8 mouse cellular contexts compared by ENCODE assay signal in genomic region chr13:115090977-115091445, GRCm38 (mm10). TPM values are rescaled to one million over a fixed set of nuclear protein-coding genes. Genes with fewer than 3 reads are reported as not detected.
DNase-seq lines count a peak whose midpoint lies in the region; ATAC-seq lines count a peak whose summit lies in the region.

No protein-coding gene starts in this region.

- H3K27ac ChIP-seq in kidney, embryonic 15.5 days: peak overlapping the region; percentile 96
- H3K27ac ChIP-seq in embryonic facial prominence, embryonic 15.5 days (replicated peaks): peak overlapping the region; percentile 94; the same call in 1 of the 2 replicates
- H3K27ac ChIP-seq in limb, embryonic 12.5 days: peak overlapping the region; percentile 91

- 41% methylated on average over 9 of the region's 9 CpGs for WGBS in kidney, embryonic 15.5 days
- WGBS in embryonic facial prominence, embryonic 15.5 days: 50% methylated on average over 9 of the region's 9 CpGs
- 59% methylated on average over 9 of the region's 9 CpGs for WGBS in limb, embryonic 12.5 days

- H3K4me3 ChIP-seq in kidney, embryonic 15.5 days (replicated peaks): peak overlapping the region; percentile 71
- H3K4me3 ChIP-seq in embryonic facial prominence, embryonic 15.5 days (replicated peaks): peak overlapping the region; percentile 65
- peak overlapping the region; percentile 71 for H3K4me3 ChIP-seq in limb, embryonic 12.5 days (replicated peaks)

- peak overlapping the region; percentile 67 for H3K9ac ChIP-seq in kidney, embryonic 15.5 days
- peak overlapping the region; percentile 69; the same call in 1 of the 2 replicates for H3K9ac ChIP-seq in embryonic facial prominence, embryonic 15.5 days
- peak overlapping the region; percentile 54; the same call in 1 of the 2 replicates for H3K9ac ChIP-seq in limb, embryonic 12.5 days (replicated peaks)

- peak; percentile 1; the same call in 1 of the 2 replicates for ATAC-seq in kidney, embryonic 15.5 days (replicated peaks; ENCODE audit: low FRiP score)
- no peak for ATAC-seq in embryonic facial prominence, embryonic 15.5 days (ENCODE audit: insufficient number of reproducible peaks, low FRiP score, low TSS enrichment, low read depth)
- ATAC-seq in limb, embryonic 12.5 days (ENCODE audit: insufficient number of reproducible peaks, insufficient read depth, low FRiP score, low TSS enrichment, low read depth): no peak
- ATAC-seq in cerebellum, adult (ENCODE audit: insufficient number of reproducible peaks, low FRiP score, low TSS enrichment): no peak

- peaks cover 24% of the 10 kb centered on the region for H3K36me3 ChIP-seq in kidney, embryonic 15.5 days
- H3K36me3 ChIP-seq in embryonic facial prominence, embryonic 15.5 days: peaks cover 19% of the 10 kb centered on the region
- H3K36me3 ChIP-seq in limb, embryonic 12.5 days: peaks cover 23% of the 10 kb centered on the region

- no peak for DNase-seq in kidney, postnatal 10 days
- peak; percentile 20 for DNase-seq in neural tube, embryonic 10.5 days (ENCODE audit: extremely low spot score, low spot score)
- no peak for DNase-seq in cerebellum, adult 11 months
- no peak for DNase-seq in right cerebral cortex, postnatal 4 days

- no peaks in the 10 kb centered on the region for H3K27me3 ChIP-seq in kidney, embryonic 15.5 days
- no peaks in the 10 kb centered on the region for H3K27me3 ChIP-seq in embryonic facial prominence, embryonic 15.5 days
- no peaks in the 10 kb centered on the region for H3K27me3 ChIP-seq in limb, embryonic 12.5 days

- peaks cover 39% of the 10 kb centered on the region for H3K4me1 ChIP-seq in kidney, embryonic 15.5 days
- peaks cover 12% of the 10 kb centered on the region for H3K4me1 ChIP-seq in embryonic facial prominence, embryonic 15.5 days
- peaks cover 20% of the 10 kb centered on the region; the same call in 1 of the 2 replicates for H3K4me1 ChIP-seq in limb, embryonic 12.5 days (replicated peaks)

- peak overlapping the region; percentile 91 for H3K4me2 ChIP-seq in kidney, embryonic 15.5 days
- peak overlapping the region; percentile 91 for H3K4me2 ChIP-seq in embryonic facial prominence, embryonic 15.5 days (replicated peaks)
- peak overlapping the region; percentile 92 for H3K4me2 ChIP-seq in limb, embryonic 12.5 days

- H3K9me3 ChIP-seq in kidney, embryonic 15.5 days (replicated peaks): no peaks in the 10 kb centered on the region
- no peaks in the 10 kb centered on the region for H3K9me3 ChIP-seq in embryonic facial prominence, embryonic 15.5 days (replicated peaks)
- H3K9me3 ChIP-seq in limb, embryonic 12.5 days: no peaks in the 10 kb centered on the region

RNA-seq across cellular contexts. Expression of gene Pelo, which starts 1.0 kb away (rescaled TPM):
- polyA plus RNA-seq in kidney, embryonic 15.5 days (2015; fragmentation: Nextera tagmentation; extraction: Ambion mirVana): 5.7 and 6.5 TPM in 2 replicates
- polyA plus RNA-seq in embryonic facial prominence, embryonic 15.5 days (2015; fragmentation: Nextera tagmentation; extraction: Ambion mirVana): 5.6 and 6.8 TPM in 2 replicates
- 5.0 and 5.2 TPM in 2 replicates for polyA plus RNA-seq in limb, embryonic 12.5 days (2016; fragmentation: Nextera tagmentation; extraction: Ambion mirVana)

RNA-seq across cellular contexts. Expression of gene Gm49395, which starts 10.7 kb away (rescaled TPM):
- 7.0 and 9.2 TPM in 2 replicates for polyA plus RNA-seq in kidney, embryonic 15.5 days (2015; fragmentation: Nextera tagmentation; extraction: Ambion mirVana)
- polyA plus RNA-seq in embryonic facial prominence, embryonic 15.5 days (2015; fragmentation: Nextera tagmentation; extraction: Ambion mirVana): 3.4 and 5.0 TPM in 2 replicates
- polyA plus RNA-seq in limb, embryonic 12.5 days (2016; fragmentation: Nextera tagmentation; extraction: Ambion mirVana): 2.1 and 2.8 TPM in 2 replicates

RNA-seq across cellular contexts. Expression of gene Itga1, which starts 10.8 kb away (rescaled TPM):
- polyA plus RNA-seq in kidney, embryonic 15.5 days (2015; fragmentation: Nextera tagmentation; extraction: Ambion mirVana): 23.0 and 26.8 TPM in 2 replicates
- polyA plus RNA-seq in embryonic facial prominence, embryonic 15.5 days (2015; fragmentation: Nextera tagmentation; extraction: Ambion mirVana): 8.1 TPM in 2 replicates
- 3.5 and 4.1 TPM in 2 replicates for polyA plus RNA-seq in limb, embryonic 12.5 days (2016; fragmentation: Nextera tagmentation; extraction: Ambion mirVana)
